Mouse (Mus musculus) liver, postnatal 0 days (tissue): ENCODE results near the gene Susd2.

Experiments
- CTCF ChIP-seq: sonication (generic); IDR thresholded peaks from 2 replicates; pipeline ENCODE4 v1.5.1; 2016; ENCODE audit warnings: antibody characterized with exemption, low read depth
- EP300 ChIP-seq: IDR thresholded peaks from 2 replicates; pipeline ENCODE4 v1.6.1; 2016; ENCODE audit warnings: antibody characterized with exemption, low read depth, mild to moderate bottlenecking

GRCm38 (mm10) chr10:75650306-75650902, 6.6 kb upstream of the Susd2 start:
- no peak for TF ChIP-seq CTCF
- TF ChIP-seq EP300: no peak
